Mouse (Mus musculus): Measurements from ENCODE around the gene Vti1a. TPM values are rescaled to one million over a fixed set of nuclear protein-coding genes. Genes with fewer than 3 reads are reported as not detected.

The Vti1a gene
- polyA plus RNA-seq, 1 experiment from 2014 or later, result 24.5 TPM

- H3K27ac ChIP-seq, result no peak overlapping the region
- 57% methylated on average over 7 of the region's 7 CpGs for WGBS (ENCODE audit: insufficient replicate concordance)
- H3K36me3 ChIP-seq, result no peaks in the 10 kb centered on the region
- no peak for ATAC-seq
- no peak overlapping the region for H3K4me3 ChIP-seq
- no peak overlapping the region for H3K9ac ChIP-seq
- peaks cover 3% of the 10 kb centered on the region; the same call in 1 of the 2 replicates for H3K27me3 ChIP-seq (replicated peaks)
- no peak overlapping the region for H3K4me2 ChIP-seq
- H3K4me1 ChIP-seq, result peaks cover 17% of the 10 kb centered on the region
- H3K9me3 ChIP-seq (replicated peaks), result no peaks in the 10 kb centered on the region
These were observed 336.7 kb downstream of the Vti1a start for GRCm38 (mm10) chr19:55652693-55653265.

DNA sequence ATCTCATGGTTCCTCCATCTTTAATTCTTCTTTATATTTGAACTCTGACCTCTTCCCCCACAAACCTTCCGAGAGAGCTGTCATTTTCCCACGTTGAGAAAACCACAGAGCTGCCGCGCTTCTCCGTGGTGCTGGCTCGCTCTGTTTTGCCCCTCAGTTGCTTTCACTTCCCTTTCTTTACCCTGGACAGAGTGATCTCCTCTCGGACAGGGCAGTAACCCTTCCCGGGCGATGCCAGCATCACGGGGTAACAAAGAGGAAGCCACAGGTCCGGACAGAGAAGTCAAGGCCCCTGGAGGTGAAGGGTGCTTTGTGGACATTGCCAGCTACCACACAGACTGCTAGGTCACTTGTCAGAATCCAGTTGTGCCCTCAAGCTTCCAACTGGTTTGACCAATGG lies 344.1 kb downstream of the Vti1a start:
- no peaks in the 10 kb centered on the region for H3K4me1 ChIP-seq
- H3K4me3 ChIP-seq, result no peak overlapping the region
- no peaks in the 10 kb centered on the region for H3K9me3 ChIP-seq (replicated peaks)
- 17% methylated on average over 11 of the region's 11 CpGs for WGBS (ENCODE audit: insufficient replicate concordance)
- 0 out of 2 replicates have a peak, but pooled peaks cover 5% of the 10 kb centered on the region for H3K27me3 ChIP-seq (replicated peaks)
- no peak overlapping the region for H3K9ac ChIP-seq
- no peak overlapping the region for H3K27ac ChIP-seq
- no peak for ATAC-seq
- no peaks in the 10 kb centered on the region for H3K36me3 ChIP-seq
- H3K4me2 ChIP-seq, result no peak overlapping the region

DNA sequence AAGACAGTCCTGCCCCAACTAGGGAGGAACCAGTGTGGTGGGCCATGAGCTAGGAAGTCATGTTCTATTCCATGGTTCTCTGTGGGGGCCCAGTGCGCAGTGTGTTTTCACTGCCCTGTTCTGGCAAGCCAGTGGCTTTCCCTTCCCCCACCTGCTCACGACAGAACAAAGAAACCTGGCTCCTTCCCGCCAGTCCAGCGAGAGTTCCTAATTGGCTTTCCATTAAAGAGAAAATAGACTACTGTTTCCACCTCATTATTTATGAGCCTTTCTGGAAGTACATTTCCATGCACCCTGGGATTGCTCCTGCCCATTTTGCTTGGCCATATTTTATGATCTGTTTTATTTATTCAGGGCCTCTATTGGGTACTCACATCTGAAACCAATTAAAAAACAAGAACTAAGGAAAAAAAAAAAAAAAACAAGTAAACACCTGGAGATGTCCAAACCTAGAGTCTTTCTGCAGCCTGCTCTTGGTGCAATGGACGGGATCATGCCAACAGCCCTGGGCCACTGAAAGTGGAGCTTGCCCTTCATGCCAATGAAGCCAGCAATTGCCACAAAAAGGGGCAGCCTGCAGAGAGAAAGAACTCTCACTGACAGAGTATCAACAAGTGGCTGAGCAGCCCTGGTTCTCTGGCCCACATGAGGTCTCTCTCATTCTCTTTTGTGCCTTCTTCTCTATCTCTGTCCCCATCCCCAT lies 346.6 kb downstream of the Vti1a start:
- 39% methylated on average over 5 of the region's 5 CpGs for WGBS (ENCODE audit: insufficient replicate concordance)
- Histone ChIP-seq H3K36me3 (no peaks in the 10 kb centered on the region), H3K4me3 (no peak overlapping the region), H3K27ac (no peak overlapping the region), H3K9ac (no peak overlapping the region), H3K27me3 (replicated peaks) (0 out of 2 replicates have a peak, but pooled peaks cover 5% of the 10 kb centered on the region), H3K4me2 (no peak overlapping the region), H3K9me3 (replicated peaks) (no peaks in the 10 kb centered on the region), H3K4me1 (no peaks in the 10 kb centered on the region)
- no peak for ATAC-seq

DNA sequence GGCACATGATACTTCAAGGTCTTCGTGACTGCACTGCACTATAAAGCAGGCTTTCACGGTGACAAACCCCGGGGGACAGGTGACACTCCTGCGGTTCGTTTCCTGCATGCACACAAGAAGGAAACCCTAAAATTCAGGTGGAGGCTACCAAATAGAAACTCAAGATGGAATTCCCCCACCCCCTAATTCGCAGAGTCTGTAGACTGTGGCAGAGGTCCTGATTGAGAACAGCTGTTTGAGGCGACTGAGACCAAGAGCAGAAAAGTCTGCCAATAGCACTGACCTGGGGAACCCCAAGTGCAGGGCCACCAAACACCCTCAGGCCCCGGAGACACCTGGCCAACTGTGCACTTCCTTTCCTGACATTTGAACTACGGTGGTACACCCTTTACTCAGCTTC lies 351.7 kb downstream of the Vti1a start:
- Histone ChIP-seq H3K27me3 (replicated peaks) (no peaks in the 10 kb centered on the region), H3K4me1 (no peaks in the 10 kb centered on the region), H3K27ac (no peak overlapping the region), H3K9ac (no peak overlapping the region), H3K36me3 (no peaks in the 10 kb centered on the region), H3K4me3 (no peak overlapping the region), H3K9me3 (replicated peaks) (no peaks in the 10 kb centered on the region), H3K4me2 (no peak overlapping the region)
- 67% methylated on average over 9 of the region's 9 CpGs for WGBS (ENCODE audit: insufficient replicate concordance)
- no peak for ATAC-seq

DNA sequence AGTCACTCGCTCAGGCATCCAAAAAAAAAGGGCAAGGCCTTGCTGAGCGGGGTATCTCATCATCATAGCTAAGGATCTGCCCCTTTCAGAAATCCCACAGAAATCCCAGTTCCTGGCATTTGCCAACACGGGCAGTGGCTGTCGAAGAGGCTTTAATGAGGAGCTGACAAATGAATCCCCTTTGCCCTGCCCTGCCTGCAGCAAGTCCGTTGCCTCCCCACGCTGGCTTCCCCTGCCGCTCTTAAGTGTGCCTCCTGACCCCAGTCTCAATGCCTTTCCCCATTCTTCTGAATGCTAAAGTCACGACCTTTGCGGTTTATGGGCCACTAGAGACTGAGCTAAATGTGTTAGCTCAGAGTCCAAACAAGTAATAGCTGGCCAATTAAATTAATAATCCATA lies 352.8 kb downstream of the Vti1a start:
- ATAC-seq, result no peak
- H3K4me2 ChIP-seq, result no peak overlapping the region
- no peaks in the 10 kb centered on the region for H3K4me1 ChIP-seq
- no peaks in the 10 kb centered on the region for H3K27me3 ChIP-seq (replicated peaks)
- H3K27ac ChIP-seq, result no peak overlapping the region
- no peaks in the 10 kb centered on the region for H3K9me3 ChIP-seq (replicated peaks)
- no peak overlapping the region for H3K4me3 ChIP-seq
- H3K9ac ChIP-seq, result no peak overlapping the region
- H3K36me3 ChIP-seq, result no peaks in the 10 kb centered on the region
- 59% methylated on average over 9 of the region's 9 CpGs for WGBS (ENCODE audit: insufficient replicate concordance)

Other genes starting within 250 kb of the Vti1a start
- gene Gpam, start 189.1 kb upstream of the Vti1a start, polyA plus RNA-seq (2016; fragmentation: Nextera tagmentation; extraction: Ambion mirVana), result 26.9 and 27.1 TPM in 2 replicates
- gene Tectb, start 135.6 kb upstream of the Vti1a start, polyA plus RNA-seq (2016; fragmentation: Nextera tagmentation; extraction: Ambion mirVana), result 0.05 and 0.06 TPM in 2 replicates
- 0.04 TPM in 1 of 2 replicates, not detected in the other for gene Gucy2g, start 75.1 kb upstream of the Vti1a start, polyA plus RNA-seq (2016; fragmentation: Nextera tagmentation; extraction: Ambion mirVana)
- gene Acsl5, start 64.4 kb upstream of the Vti1a start, polyA plus RNA-seq (2016; fragmentation: Nextera tagmentation; extraction: Ambion mirVana), result 110 and 115 TPM in 2 replicates
- gene Zdhhc6, start 263 bp upstream of the Vti1a start, polyA plus RNA-seq (2016; fragmentation: Nextera tagmentation; extraction: Ambion mirVana), result 81.9 and 83.4 TPM in 2 replicates